Mouse (Mus musculus): ENCODE measurements around the gene Gm29427.

Gene Gm29427

DNA sequence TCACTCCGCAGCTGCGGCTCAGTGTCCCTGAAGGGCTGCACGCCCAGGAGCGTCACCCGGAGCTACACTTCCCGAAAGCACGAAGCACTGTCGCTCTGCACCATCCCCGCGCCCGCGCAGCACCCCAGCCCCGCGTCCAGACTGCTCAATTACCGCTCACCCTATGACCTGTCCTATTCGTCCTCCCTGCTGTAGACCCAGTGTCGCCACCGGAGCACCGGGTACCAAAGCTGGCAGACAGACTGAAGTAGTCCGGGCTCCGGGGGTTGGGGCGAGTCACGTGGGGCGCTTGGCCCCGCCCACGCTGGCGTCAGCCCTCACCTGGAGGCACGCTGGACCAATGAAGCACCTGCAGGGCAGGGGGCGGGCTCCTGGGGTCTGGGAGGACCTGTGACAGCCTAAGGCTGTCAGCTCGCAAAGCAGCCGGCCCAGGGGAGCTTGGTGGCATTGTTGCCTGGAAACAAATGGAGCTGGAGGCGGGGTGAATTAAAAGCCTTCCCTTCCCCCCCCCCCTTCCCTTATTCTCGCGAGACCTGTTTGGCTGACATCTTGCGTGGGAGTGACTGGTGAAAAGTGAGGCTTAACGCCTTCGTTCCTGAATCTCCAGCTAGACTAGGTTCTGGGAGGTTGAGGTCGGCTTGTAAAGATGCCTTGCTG, at the start of gene Gm29427:
Gm29427 (minus strand) TSS at position 239 of the 657 bp plus-strand sequence.
- peak within 1 kb of the TSS; percentile 95 for H3K4me3 ChIP-seq (replicated peaks; ENCODE audit: low read length)
- H3K27me3 ChIP-seq (ENCODE audit: insufficient read depth, low read length), result peaks cover 22% of the 10 kb centered on the region
- H3K9me3 ChIP-seq (ENCODE audit: low read length), result no peaks in the 10 kb centered on the region
- peaks cover 16% of the 10 kb centered on the region for H3K36me3 ChIP-seq (ENCODE audit: insufficient read depth, low read length)
- TF ChIP-seq NANOG (IDR thresholded peaks at IDR 0.05; ENCODE audit: borderline replicate concordance, low read length), result no peak
- TF ChIP-seq CTCF (conservative IDR thresholded peaks at IDR 0.05; ENCODE audit: low read length), result no peak
- no peak for TF ChIP-seq POU5F1 (IDR thresholded peaks at IDR 0.05; ENCODE audit: borderline replicate concordance, low read length)
- H3K4me1 ChIP-seq (replicated peaks; ENCODE audit: low read depth, low read length), result peaks cover 26% of the 10 kb centered on the region

DNA sequence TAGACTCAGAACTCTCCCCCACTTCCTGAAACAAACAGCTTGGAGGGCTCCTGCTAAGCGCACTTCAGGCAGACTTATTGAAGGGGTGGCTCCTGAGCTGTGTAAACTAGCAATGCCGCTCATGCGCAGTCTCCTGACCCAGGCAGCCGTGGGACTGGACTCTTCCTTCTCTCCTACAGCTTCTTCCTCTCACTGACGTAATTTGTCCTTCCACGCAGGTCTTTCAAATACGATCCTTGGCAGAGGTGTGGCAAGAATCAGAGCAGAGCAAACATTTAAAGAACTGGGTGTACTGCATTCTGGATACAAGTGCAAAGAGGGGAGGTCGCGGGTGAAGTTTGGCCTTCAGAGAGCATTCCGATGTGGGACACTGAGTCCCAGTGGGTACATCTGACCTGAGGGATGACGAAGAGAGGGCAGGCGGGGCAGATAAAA, 48.4 kb upstream of the Gm29427 start:
- no peak overlapping the region for H3K4me3 ChIP-seq (replicated peaks; ENCODE audit: low read length)
- 0 out of 2 replicates have a peak, but pooled peaks cover 3% of the 10 kb centered on the region for H3K27me3 ChIP-seq (ENCODE audit: insufficient read depth, low read length)
- H3K4me1 ChIP-seq (replicated peaks; ENCODE audit: low read depth, low read length), result no peaks in the 10 kb centered on the region
- H3K9me3 ChIP-seq (ENCODE audit: low read length), result no peaks in the 10 kb centered on the region
- H3K36me3 ChIP-seq (ENCODE audit: insufficient read depth, low read length), result no peaks in the 10 kb centered on the region
- TF ChIP-seq POU5F1 (IDR thresholded peaks at IDR 0.05; ENCODE audit: borderline replicate concordance, low read length) (no peak), NANOG (IDR thresholded peaks at IDR 0.05; ENCODE audit: borderline replicate concordance, low read length) (no peak), CTCF (conservative IDR thresholded peaks at IDR 0.05; ENCODE audit: low read length) (no peak)

DNA sequence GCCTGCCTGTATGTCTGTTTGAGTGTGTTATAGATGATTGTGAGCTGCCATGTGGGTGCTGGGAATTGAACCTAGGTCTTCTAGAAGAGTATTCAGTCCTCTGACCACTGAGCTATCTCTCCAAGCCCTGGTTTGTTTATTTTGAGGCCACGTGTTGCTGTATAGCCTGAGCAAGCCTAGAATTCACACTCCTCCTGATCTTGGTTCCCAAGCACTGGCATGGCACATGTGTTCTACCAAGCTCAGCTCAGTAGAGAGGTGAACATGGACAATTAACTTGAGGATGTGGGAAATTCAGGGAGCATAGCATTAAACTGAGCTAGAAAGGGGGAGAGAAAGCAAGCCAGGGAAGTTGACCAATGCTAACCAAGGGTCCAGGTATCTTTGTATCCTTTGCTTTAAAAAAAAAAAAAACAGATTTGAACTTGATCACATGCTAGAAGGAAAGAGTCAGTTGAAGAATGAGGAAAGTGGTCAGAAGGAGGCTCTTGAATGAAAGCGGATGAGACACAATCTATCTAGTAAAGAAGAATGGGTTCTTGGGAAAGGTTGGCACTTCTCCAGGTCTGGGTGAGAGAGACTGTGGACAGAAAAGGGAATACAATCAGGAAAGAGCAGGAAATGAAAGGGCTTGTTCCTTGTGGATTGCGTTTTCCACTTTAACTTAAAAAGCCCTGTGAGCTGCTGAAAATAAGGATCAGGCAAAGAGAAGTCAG, 46.6 kb upstream of the Gm29427 start:
- H3K4me1 ChIP-seq (replicated peaks; ENCODE audit: low read depth, low read length), result no peaks in the 10 kb centered on the region
- H3K36me3 ChIP-seq (ENCODE audit: insufficient read depth, low read length), result no peaks in the 10 kb centered on the region
- TF ChIP-seq CTCF (conservative IDR thresholded peaks at IDR 0.05; ENCODE audit: low read length) (no peak), NANOG (IDR thresholded peaks at IDR 0.05; ENCODE audit: borderline replicate concordance, low read length) (no peak), POU5F1 (IDR thresholded peaks at IDR 0.05; ENCODE audit: borderline replicate concordance, low read length) (no peak)
- no peak overlapping the region for H3K4me3 ChIP-seq (replicated peaks; ENCODE audit: low read length)
- no peaks in the 10 kb centered on the region for H3K27me3 ChIP-seq (ENCODE audit: insufficient read depth, low read length)
- no peaks in the 10 kb centered on the region for H3K9me3 ChIP-seq (ENCODE audit: low read length)

DNA sequence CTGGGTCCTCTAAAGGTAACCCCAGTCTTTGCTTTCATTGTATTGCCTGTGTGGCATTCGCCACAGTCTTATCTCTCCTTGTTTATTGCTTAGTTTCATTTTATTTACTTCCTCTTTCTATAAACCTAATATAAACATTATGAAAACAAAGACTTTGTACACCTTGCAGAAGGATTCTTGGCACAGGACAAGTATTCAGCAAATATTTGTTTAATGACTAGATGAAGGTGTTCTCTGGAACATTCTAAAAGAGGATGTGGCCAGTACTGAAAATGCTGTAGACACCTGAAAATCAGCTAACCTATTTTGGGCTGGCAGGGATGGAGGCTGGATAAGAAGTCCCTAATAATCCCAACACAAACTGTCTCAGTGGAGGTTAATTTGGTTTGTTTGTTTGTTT, 46.0 kb upstream of the Gm29427 start:
- Histone ChIP-seq H3K4me1 (replicated peaks; ENCODE audit: low read depth, low read length) (no peaks in the 10 kb centered on the region), H3K36me3 (ENCODE audit: insufficient read depth, low read length) (no peaks in the 10 kb centered on the region), H3K4me3 (replicated peaks; ENCODE audit: low read length) (no peak overlapping the region), H3K9me3 (ENCODE audit: low read length) (no peaks in the 10 kb centered on the region), H3K27me3 (ENCODE audit: insufficient read depth, low read length) (no peaks in the 10 kb centered on the region)
- TF ChIP-seq NANOG (IDR thresholded peaks at IDR 0.05; ENCODE audit: borderline replicate concordance, low read length), result no peak
- no peak for TF ChIP-seq POU5F1 (IDR thresholded peaks at IDR 0.05; ENCODE audit: borderline replicate concordance, low read length)
- TF ChIP-seq CTCF (conservative IDR thresholded peaks at IDR 0.05; ENCODE audit: low read length), result no peak

DNA sequence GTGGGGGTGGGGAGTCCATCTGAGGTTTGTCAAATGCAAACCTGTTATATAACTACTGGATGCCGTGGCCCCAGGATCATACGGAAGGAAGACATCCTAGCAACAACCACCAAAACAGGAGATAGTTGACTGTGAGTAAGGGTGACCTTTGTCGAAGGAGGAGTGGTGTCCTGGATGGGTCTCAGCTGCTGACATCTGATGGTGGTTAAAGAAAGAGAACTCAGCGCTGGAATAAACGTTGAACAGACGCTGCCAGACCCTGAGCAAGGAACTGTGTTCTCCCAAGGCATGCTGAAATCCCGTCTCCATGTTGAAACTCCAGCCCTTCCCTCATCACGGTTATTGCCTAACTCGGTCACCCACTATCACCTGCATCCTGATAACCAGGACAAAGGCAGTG, 44.1 kb upstream of the Gm29427 start:
- no peaks in the 10 kb centered on the region for H3K4me1 ChIP-seq (replicated peaks; ENCODE audit: low read depth, low read length)
- H3K27me3 ChIP-seq (ENCODE audit: insufficient read depth, low read length), result no peaks in the 10 kb centered on the region
- H3K4me3 ChIP-seq (replicated peaks; ENCODE audit: low read length), result no peak overlapping the region
- no peaks in the 10 kb centered on the region for H3K36me3 ChIP-seq (ENCODE audit: insufficient read depth, low read length)
- no peak for TF ChIP-seq POU5F1 (IDR thresholded peaks at IDR 0.05; ENCODE audit: borderline replicate concordance, low read length)
- H3K9me3 ChIP-seq (ENCODE audit: low read length), result no peaks in the 10 kb centered on the region

DNA sequence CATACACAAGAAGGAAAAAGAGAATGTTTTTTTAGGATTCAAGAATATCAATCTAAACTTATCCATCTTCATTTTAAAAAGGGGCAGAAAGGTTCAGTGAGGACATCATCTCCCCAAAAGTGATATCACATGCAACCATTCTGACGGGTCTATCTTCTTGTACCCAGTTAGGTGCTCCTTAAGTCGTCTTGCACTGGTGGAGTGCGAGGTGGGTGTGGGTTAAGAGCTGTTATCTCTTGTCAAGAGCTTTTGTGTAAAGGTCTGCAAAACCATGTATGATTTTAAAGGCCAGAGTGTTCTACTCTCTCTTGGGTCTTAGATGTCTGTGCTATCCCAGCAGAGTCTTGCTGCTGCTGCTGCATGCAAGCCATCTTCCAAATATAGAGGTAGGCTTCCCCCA, 31.2 kb upstream of the Gm29427 start:
- TF ChIP-seq POU5F1 (IDR thresholded peaks at IDR 0.05; ENCODE audit: borderline replicate concordance, low read length) (no peak), NANOG (IDR thresholded peaks at IDR 0.05; ENCODE audit: borderline replicate concordance, low read length) (no peak), CTCF (conservative IDR thresholded peaks at IDR 0.05; ENCODE audit: low read length) (no peak)
- peaks cover 5% of the 10 kb centered on the region; the same call in 1 of the 2 replicates for H3K9me3 ChIP-seq (ENCODE audit: low read length)

DNA sequence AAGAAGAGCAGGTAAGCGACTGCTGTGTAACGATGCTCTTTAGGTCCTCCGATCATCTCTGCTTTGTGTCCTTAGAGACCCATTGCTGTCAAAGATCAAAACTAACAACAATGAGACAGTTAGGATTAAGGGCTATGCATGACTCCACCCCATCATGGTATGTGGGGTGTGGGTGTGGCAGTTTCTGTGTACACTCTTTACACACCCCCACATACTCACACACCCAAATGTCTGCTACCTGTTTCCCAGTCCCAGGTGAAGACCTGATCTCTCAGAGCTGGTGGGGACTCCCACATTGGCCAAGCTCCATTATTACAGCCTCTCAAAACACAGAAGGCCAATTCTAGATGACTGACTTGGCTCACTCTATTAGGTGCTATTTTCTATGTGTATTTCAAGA, 30.0 kb upstream of the Gm29427 start:
- H3K27me3 ChIP-seq (ENCODE audit: insufficient read depth, low read length), result peaks cover 20% of the 10 kb centered on the region
- H3K36me3 ChIP-seq (ENCODE audit: insufficient read depth, low read length), result no peaks in the 10 kb centered on the region
- no peak for TF ChIP-seq CTCF (conservative IDR thresholded peaks at IDR 0.05; ENCODE audit: low read length)
- no peak overlapping the region for H3K4me3 ChIP-seq (replicated peaks; ENCODE audit: low read length)
- peaks cover 12% of the 10 kb centered on the region for H3K4me1 ChIP-seq (replicated peaks; ENCODE audit: low read depth, low read length)
- peaks cover 5% of the 10 kb centered on the region; the same call in 1 of the 2 replicates for H3K9me3 ChIP-seq (ENCODE audit: low read length)

More for the DNA sequence above, 31.2 kb upstream of the Gm29427 start:
- H3K4me3 ChIP-seq (replicated peaks; ENCODE audit: low read length), result no peak overlapping the region
- no peaks in the 10 kb centered on the region for H3K36me3 ChIP-seq (ENCODE audit: insufficient read depth, low read length)
- H3K4me1 ChIP-seq (replicated peaks; ENCODE audit: low read depth, low read length), result peaks cover under 1% of the 10 kb centered on the region; the same call in 1 of the 2 replicates
- peaks cover 16% of the 10 kb centered on the region for H3K27me3 ChIP-seq (ENCODE audit: insufficient read depth, low read length)

DNA sequence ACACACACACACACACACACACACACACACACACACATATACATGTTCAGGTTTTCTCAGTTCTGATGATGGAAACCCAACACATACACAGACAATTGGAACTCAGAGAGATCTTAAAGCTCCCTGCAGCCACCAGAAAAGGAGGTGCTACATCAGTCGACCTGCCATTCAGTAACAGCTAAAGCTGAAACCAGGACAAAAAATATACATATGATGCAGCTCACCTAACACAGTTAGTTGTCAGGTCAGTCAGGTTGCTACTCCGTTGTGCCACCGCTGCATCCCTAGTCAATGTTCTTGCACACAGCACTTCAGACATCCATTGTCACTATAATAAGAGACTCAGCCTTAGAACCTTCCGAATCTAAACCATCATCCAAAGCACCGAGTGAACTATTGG, 29.4 kb upstream of the Gm29427 start:
- Histone ChIP-seq H3K36me3 (ENCODE audit: insufficient read depth, low read length) (no peaks in the 10 kb centered on the region), H3K4me1 (replicated peaks; ENCODE audit: low read depth, low read length) (peaks cover 13% of the 10 kb centered on the region), H3K4me3 (replicated peaks; ENCODE audit: low read length) (no peak overlapping the region), H3K9me3 (ENCODE audit: low read length) (peaks cover 5% of the 10 kb centered on the region; the same call in 1 of the 2 replicates), H3K27me3 (ENCODE audit: insufficient read depth, low read length) (peaks cover 25% of the 10 kb centered on the region)
- TF ChIP-seq POU5F1 (IDR thresholded peaks at IDR 0.05; ENCODE audit: borderline replicate concordance, low read length), result no peak
- TF ChIP-seq CTCF (conservative IDR thresholded peaks at IDR 0.05; ENCODE audit: low read length), result no peak
- no peak for TF ChIP-seq NANOG (IDR thresholded peaks at IDR 0.05; ENCODE audit: borderline replicate concordance, low read length)
